Mouse (Mus musculus): ENCODE measurements around the gene Abcg8.

GRCm38 (mm10) chr17:84658951-84659350 lies 17.2 kb upstream of the Abcg8 start:
- TF ChIP-seq EP300 (IDR thresholded peaks at IDR 0.05; ENCODE audit: low read length) = no peak
- no peak for TF ChIP-seq SMC3 (IDR thresholded peaks at IDR 0.05; ENCODE audit: low read depth, low read length)
- no peak for TF ChIP-seq ZC3H11A (IDR thresholded peaks at IDR 0.05; ENCODE audit: low read depth, low read length)
- TF ChIP-seq CTCF (conservative IDR thresholded peaks at IDR 0.05 in 1 of 2, IDR thresholded peaks at IDR 0.05 in 1 of 2; ENCODE audit: low read depth in 2 of 2, low read length in 2 of 2) = no peak
- no peak for TF ChIP-seq BHLHE40 (IDR thresholded peaks at IDR 0.05; ENCODE audit: low read depth, low read length)
- TF ChIP-seq GABPA (IDR thresholded peaks at IDR 0.05; ENCODE audit: insufficient replicate concordance, low read depth, low read length) = no peak
- TF ChIP-seq POLR2AphosphoS2 (IDR thresholded peaks at IDR 0.05; ENCODE audit: low read depth, low read length) = no peak
- TF ChIP-seq POLR2A (IDR thresholded peaks at IDR 0.05; ENCODE audit: low read depth, low read length) = no peak
- TF ChIP-seq MXI1 (IDR thresholded peaks at IDR 0.05; ENCODE audit: low read depth, low read length) = no peak
- no peak for TF ChIP-seq USF1 (IDR thresholded peaks at IDR 0.05; ENCODE audit: low read depth, low read length)
- TF ChIP-seq RCOR1 (conservative IDR thresholded peaks at IDR 0.05; ENCODE audit: low read depth, low read length) = no peak
- no peak for TF ChIP-seq MAFK (IDR thresholded peaks at IDR 0.05; ENCODE audit: insufficient replicate concordance, low read length)
- no peak for TF ChIP-seq E2F4 (IDR thresholded peaks at IDR 0.05; ENCODE audit: insufficient replicate concordance, low read depth, low read length)
- no peak for TF ChIP-seq ELF1 (IDR thresholded peaks at IDR 0.05; ENCODE audit: low read depth, low read length)
